Mouse (Mus musculus) frontal cortex, adult (tissue): ENCODE measurements around the gene Fau.
"Not testable (repeated sequence)": the region's sequence is repeated elsewhere in the genome, so short reads cannot be mapped to it uniquely, and the experiment has no call there.

Experiments
- ATAC-seq: cut with Nextera tagmentation; 2 replicates; pipeline ENCODE4 v1.9.2; 2017; ENCODE audit warnings: mild to moderate bottlenecking, moderate library complexity, mixed read lengths; ENCODE audit not compliant: low TSS enrichment

Fau gene

DNA sequence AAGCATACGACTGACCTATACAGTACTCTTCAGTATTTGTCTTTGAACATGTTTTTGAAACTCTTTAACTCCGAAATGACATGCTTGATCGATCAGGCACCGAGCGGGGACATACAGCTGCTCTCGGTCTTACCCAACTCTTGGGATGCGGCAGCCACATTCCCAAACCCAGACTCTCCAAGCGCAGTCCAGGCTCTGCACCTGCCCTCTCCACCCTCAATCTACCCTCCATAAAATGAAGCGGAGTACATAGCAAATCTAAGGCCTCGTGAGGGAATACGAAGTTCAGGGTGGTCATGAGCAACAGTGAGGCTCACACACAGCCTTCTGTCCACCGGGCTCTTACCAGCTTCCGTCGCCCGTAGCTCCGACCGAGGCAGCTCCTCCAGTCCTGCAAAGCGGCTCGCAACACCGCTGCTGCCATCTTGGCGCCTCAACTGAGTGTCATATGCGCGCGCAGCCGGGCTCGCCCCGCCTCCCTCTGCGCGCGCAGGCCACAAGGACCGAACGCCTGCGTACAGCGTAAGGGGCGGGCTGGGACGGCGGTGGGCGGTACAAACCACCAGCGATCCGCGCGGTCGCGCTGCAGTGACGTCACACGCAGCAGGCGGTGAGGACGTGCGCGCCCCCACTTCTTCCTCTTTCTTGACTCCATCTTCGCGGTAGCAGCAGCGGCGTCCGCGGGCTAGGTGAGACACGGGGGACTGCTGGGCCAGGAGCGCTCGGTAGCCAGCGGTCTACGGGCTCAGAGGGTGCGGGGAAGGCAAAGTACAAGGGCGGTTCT is at the start of gene Fau, which contains the start of gene Mrpl49:
Fau (plus strand) TSS at position 532 of the 784 bp plus-strand sequence.
Mrpl49 (minus strand) TSS at position 473 of the 784 bp plus-strand sequence.
- peak; percentile 76 for ATAC-seq

GRCm38 (mm10) chr19:6009137-6009536 is 48.5 kb upstream of the Fau start:
- no peak for ATAC-seq

DNA sequence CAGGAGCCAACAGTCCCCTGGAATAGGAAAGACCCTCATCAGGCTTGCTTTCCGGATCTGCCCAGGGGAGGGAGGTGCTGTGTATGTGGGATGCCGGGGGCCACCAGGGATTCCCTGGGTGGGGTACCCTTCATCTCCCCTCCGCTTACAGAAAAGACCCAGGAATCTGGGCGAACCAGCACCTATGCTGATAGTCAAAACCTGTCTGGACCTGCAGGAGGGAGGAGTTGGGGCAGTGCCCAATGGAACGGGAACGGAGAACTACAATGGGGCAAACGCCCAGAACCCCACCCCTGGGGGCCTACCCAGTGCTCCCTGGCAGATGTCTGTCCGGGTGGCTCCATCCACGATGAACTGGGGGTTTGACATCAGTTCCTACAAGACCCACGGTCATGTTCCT is 44.0 kb upstream of the Fau start:
- ATAC-seq: no peak

DNA sequence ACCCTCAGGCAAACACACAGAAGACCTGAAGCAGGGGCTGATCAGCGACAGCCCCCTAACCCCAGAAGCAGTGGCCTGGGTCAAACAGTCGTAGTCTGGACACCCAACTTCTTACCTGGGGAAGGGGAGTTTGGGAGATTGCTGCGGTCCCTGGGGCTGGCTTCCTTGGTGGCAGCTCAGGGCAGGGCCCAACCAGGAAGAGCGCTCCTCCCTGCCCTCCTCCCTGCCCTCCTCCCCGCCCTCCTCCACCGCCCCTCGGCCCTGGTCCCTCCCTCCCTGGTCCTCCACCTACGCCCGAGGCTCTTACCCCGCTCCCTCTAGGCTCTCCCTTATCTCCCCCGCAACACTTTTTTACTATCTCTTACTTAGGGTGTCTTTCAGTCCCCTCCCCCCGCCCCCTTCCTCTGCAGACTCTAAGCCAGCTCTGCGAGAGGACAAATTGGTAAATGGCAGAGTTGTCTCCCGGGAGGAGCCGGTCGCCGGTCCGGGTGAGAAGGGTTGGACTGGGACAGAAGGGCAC is 42.6 kb upstream of the Fau start:
- ATAC-seq: peak; percentile 44; the same call in 1 of the 2 replicates

GRCm38 (mm10) chr19:6015511-6016315 is 41.9 kb upstream of the Fau start, which contains the start of gene Capn1:
TSS of gene Capn1 (minus strand) at chr19:6015897.
- ATAC-seq: peak; percentile 84

DNA sequence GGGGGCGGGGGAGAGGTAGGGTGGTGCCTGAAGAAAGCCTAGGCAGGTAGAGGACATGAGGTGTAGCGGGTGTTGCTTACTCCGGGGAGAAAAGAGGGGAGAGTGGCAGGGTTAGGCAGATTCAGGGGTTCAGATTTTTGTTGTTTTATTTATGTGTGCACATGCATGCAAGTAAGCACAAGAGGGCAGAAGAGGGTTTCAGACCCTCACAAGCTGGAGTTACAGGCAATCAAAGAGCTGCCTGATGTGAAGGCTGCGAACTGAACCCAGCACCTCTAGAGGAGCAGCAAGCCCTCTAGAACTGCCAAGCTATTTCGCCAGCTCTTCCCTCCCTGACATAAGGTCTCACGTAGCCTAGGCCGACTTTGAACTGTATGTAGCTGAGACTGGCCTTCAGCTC is 41.1 kb upstream of the Fau start:
- ATAC-seq: no peak

DNA sequence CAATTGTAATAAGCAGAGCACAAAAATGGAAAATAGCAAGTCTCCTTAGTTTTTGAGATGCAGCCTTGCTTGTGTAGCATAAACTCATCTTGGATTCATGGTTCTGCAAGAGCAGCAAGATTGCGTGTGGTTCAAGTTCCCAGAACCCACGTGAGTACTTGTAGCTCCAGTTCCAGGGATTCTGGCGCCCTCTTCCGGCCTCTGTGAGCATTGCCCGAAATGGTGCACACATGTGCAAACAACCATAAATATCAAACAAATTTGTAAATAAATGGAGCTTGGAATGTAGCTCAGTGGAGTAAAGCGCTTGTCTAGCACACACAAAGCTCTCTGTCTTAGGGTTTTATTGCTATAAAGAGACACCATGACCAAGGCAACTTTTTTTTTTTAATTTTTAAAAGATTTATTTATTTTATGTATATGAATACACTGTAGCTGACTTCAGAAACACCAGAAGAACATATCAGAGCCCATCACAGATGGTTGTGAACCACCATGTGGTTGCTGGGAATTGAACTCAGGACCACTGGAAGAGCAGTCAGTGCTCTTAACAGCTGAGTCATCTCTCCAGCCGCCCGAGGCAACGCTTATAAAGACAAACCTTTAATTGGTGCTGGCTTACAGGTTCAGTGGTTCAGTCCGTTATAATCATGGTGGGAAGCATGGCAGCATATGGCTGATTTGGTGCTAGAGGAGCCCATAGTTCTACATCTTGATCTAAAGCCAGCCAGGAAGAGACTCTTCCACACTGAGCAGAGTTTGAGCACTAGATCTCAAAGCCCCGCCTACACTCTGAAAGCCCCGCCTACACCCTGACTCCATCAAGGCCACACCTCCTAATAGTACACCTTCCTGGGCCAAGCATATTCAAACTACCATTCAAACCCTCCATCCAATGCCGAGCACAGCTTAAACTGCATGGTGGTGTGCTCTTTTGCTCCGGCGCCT is 39.2 kb upstream of the Fau start:
- 0 out of 2 replicates have a peak, but pooled peaks have one; percentile 24 for ATAC-seq

GRCm38 (mm10) chr19:6020276-6020675 is 37.4 kb upstream of the Fau start:
- ATAC-seq: no peak

DNA sequence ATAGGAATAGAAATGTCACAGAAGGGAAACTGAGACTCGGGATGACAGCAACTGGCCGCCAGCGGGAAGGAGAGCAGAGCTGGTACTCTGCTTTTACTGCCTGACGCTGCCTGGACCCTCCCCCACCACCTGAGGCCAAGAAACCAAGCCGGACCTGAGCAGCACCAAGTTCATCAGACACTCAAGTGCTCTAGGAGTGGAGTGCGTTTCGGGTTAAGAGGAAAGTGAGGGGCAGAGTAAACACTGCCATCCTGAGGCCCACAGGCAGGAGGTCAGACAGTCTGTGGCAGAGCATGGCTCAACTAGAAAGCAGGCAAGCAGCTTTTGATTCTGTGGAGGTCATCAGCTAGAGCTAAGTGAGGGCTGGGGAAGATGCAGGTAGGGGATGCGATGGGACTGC is 34.6 kb upstream of the Fau start:
- ATAC-seq: no peak

- ATAC-seq: no peak
Observed at GRCm38 (mm10) chr19:6023930-6024329, 33.7 kb upstream of the Fau start.

DNA sequence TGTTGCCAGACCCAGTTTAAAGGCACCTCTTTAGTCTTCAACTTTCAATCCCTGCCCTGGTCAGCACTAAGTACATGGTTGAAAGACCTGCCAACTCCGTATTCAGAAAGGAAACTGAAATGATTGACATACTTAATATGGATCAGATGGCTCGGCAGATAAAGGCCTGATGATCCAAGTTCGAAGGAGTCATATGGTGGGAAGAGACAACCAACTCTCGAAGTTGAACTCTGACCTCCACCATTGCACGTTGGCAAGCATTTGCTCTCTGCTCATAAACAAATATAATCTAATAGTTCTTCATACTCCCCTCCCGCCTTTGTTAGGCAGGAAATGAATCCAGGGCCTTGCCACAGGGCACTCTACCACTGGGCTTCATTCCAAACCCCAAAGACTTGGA is 28.7 kb upstream of the Fau start:
- ATAC-seq: no peak

DNA sequence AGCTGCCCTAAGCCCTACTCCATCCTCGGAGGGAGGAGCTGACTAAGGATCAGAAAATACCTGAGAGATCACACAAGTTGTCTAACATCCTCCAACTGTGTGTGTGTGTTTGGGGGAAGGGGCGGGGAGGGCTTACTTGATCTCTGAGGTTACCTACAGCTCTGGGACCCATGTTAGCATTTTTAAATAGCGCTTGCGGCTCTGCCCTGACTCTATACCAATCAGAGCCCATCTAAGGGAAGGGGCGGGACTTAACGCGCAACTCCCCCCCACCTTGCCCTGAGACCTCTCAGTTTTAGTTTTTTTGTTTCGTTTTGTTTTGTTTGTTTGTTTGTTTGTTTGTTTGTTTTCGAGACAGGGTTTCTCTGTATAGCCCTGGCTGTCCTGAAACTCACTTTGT is 28.2 kb upstream of the Fau start:
- ATAC-seq: no peak

DNA sequence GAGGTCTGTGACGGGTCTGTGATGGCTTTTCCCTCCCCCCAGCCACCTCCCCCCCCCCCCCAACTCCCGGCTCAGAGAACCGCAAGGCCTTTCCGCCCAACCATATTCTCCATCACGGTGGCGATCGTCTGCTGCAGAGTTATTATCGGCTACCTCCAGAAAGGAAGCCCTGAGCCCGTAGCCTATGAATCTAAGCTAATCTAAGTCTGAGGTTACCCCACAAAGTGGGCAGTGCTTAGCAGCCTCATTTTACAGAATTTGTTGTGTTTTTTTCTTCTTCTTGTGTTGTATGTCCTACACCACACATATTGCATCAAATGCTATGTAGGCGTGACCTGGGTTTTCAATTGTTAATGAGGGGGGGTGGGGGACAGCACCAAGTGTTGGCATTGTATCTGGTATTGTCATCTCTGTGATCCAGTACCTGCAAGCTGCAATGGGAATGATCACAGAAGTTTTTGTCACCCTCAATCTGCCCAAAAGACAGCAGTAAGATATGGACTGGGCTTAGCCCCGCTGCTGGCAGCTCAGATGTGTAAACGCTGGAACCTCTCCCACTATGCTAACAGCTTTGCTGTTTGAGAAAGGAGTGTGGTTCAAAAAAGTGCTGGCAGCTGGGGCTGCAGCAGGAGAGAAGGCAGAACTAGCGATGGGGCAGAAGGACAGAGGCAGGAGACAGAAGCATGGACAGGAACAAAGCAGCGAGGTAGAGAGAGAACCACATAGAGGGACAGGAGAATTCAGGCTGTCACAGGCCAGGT is 26.9 kb upstream of the Fau start:
- no peak for ATAC-seq

DNA sequence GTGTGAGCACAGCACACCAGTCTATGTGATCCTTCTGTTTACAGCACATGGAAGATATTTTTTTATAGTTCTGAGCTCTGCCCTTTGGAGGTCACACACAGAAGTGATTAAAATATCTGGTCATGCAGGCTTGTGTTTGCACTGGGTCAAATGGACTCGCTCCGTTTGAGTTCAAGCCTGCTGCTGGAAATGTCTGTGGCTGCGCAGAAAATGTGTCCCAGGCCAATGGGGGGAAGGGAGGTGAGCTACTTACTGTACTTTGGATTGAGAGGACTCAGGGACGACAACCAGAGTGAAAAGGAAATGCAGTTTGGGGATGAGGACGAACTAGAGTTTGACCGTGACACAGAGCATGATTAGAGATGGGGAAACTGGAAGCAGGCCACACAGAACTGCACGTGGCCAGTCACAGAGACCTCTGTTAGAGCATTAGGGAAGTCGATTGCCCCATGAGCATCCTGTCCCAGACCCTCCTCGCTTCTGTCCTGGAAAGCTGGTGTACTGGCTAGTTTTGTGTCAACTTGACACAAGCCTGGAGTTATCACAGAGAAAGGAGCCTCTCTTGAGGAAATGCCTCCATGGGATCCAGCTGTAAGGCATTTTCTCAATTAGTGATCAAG is 21.6 kb upstream of the Fau start:
- no peak for ATAC-seq

GRCm38 (mm10) chr19:6037695-6038094 is 19.9 kb upstream of the Fau start:
- ATAC-seq: no peak

DNA sequence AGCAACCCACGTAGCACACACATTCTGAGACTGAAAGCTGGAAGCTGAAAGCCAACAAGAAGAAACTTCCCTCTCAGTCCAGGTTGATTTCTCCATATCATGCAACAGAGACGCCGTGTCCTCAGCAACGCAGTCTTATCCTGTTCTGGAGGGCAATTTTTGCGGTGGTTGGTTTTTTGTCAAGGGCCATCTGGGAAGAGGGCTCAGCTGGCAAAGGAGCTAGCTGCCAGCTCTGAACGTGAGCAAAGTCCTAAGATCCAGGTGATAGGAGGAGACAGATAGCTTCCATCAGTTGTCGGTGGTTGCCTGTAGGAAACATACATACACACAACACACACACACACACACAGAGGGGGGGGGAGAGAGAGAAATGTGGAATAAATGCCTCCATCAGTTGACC is 19.3 kb upstream of the Fau start:
- ATAC-seq: no peak

DNA sequence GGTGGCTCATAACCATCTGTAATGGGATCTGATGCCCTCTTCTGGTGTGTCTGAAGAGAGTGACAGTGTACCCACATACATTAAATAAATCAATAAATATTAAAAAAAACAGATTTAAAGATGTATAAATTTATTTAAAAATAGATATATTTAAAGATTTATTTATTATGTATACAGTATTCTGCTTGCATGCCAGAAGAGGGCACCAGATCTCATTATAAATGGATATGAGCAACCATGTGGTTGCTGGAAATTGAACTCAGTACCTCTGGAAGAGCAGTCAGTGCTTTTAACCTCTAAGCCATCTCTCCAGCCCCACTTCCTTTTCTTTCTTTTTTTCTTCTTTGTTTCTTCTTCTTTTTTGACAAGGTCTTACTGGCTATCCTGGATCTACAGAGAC is 17.6 kb upstream of the Fau start:
- no peak for ATAC-seq

DNA sequence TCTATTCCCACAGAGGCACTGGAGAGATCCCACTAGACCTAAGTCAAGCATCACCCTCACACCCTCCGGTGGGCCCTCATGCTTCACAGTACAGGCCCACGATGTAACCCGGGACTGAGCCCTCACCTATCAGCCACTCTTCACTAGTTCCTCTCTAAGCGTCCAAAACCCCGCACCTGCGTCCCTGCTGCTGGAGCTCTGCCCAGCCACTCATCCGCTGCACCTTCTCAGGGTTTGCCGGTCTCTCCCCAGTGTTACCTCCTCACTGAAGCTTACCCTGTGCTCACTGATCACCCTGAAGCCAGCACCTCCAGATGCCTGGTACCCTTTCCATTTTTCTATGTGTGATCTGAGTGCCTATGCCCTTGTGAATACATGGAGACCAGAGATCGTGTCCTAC is 15.4 kb upstream of the Fau start:
- ATAC-seq: no peak

DNA sequence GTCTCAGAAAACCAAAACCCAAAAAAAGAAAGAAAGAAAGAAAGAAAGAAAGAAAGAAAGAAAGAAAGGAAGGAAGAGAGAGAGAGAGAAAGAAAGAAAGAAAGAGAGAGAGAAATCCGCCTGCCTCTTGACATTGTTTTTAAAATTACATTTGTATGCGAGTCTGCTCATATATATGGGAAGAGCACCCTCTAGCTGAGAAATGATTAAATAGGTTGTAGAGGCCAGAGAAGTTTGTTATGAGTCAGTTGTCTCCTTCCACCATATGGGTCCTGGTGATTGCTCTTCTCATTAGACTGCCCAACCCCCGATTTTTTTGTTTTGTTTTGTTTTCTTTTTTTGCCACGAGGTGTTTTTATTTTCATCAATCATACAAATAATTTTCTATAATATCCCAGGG is 13.5 kb upstream of the Fau start:
- ATAC-seq: not testable (repeated sequence)
